Mouse (Mus musculus) c-Kit-positive CD71-positive TER-119-positive erythroid progenitor cells, embryonic 14.5 days (primary cell): ENCODE measurements around the gene Psenen.

Source experiments
- DNase-seq: peaks from one replicate; pipeline ENCODE4 v3.0.0-alpha.2; 2013; ENCODE audit warnings: low spot score

Gene Psenen

GRCm38 (mm10) chr7:30553810-30554584 lies 9.4 kb downstream of the Psenen start:
- DNase-seq = no peak

DNA sequence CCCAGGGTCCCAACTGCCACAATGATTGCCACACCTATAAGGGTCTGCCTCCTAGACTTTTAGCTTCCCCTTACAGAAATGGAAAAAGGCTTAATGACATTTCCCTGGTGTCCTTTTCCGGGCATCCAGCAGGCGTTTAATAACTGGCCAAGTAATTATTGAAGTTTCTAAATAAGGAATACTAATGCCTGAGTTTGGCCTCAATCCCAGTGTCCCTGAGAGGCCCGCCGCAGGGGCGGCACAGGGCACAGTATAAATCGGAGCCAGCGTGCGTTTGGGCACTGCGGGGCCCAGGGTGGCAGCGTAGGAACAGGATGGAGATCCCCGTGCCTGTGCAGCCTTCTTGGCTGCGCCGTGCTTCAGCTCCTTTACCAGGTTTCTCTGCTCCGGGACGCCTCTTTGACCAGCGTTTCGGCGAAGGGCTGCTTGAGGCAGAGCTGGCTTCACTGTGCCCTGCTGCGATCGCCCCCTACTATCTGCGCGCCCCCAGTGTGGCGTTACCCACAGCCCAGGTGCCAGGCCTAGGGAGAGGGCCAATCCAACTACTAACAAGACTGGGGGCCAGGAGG lies 10.3 kb downstream of the Psenen start:
- DNase-seq = no peak

DNA sequence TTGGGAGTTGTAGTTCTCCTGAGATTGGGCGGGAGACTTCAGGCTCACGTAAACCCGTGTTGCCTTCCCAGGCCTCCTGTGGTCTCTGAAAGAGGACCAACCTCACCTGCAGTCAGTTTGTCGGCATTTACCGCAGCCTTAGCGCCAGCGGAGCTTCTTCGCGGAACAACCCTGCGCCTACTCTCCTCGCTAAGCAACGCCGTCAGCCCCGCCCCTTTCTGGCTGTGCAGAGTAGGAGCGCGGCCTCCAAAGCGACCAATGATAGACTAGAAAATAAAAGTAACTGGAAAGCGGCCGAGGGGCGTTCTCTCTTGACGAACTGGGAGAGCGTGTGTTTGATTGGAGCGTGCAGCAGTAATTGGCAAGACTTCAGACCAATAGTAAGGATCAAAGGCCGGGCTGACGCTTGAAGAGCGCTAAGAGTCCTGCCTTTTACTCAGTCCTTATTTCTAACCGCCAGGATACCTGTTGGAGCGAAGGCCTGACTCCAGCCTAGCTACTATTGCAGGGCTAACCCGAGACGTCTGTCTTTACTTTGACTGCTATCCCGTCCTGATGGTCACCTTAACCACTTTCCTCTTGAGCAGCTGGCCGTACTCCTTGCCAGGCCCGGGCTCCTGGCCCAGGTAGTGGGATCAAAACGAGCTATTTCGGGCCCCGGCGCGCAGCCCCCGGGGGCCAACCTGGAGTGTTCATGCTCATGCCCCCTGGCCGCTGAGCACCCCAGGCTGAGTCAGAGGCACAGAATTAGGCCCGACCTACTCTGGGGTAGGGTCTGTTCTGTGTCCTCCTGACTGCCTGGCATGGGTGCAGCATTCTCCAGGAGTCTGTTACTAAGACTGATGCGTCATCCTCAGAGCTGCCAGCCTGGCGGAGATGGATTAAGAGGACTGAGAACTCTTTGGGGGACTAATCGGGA lies 11.1 kb downstream of the Psenen start, which contains the start of the genes Hspb6 and Proser3:
TSS of gene Hspb6 (plus strand) at position 77 of the 919 bp plus-strand sequence.
TSS of gene Proser3 (minus strand) at position 198 of the 919 bp plus-strand sequence.
- peak; percentile 99 for DNase-seq

DNA sequence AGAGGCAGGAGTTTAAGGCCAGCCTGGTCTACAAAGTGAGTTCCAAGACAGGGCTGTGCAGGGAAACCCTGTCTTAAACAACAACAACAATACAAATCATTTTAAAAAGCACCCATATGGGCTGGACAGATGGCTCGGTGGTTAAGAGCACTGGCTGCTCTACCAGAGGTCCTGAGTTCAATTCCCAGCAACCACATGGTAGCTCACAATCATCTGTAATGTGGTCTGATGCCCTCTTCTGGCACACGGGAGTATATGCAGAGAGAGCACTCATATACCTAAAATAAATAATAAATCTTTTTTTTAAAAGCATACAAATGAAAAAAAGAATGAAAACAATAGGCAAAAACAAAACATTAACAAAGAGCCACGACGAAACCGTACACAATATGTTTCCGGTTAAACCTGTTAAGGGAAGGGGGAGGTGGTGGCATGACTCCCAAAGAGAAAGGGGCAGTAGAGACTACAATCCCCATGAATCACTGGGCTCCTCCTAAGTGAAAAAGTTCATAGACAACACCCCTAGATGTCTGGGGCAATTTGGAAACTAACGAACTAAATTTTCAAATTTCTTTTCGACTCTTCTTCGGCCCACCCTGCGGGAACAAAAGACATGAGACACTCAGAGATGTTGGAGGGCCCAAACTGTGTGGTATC lies 11.9 kb downstream of the Psenen start:
- DNase-seq = no peak

DNA sequence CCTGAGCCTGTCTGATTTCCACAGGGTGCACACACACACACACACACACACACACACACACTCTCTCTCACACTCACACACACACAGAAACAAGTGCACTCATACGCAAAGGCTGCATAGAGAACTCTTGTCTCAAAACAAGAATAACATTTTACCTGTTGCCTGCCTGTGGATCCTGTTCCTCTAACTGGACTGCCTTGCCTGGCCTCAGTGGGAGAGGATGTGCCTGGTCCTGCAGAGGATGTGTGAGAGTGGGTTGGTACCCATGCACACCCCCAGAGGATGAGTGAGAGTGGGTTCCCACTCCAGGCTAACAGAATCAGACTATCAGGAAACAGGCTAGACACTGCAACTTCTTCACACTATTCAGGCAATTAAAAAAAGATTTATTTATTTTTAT lies 12.8 kb downstream of the Psenen start:
- no peak for DNase-seq

GRCm38 (mm10) chr7:30549880-30550279 lies 13.5 kb downstream of the Psenen start:
- no peak for DNase-seq

DNA sequence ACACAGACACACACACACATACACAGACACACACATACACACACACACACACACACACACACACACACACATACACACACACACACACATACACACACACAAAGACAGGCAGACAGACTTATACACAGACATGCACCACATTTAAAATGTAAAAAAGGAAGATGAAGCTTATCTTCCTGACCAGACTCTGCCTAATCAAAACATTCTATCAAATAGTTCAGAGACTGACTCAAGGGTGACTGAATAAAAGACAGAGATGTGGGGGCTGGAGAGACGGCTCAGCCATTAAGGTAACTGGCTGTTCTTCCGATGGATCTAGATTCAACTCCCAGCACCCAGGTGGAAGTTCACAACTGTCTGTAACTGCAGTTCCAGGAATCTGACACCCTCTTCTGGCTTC lies 19.1 kb downstream of the Psenen start:
- no peak for DNase-seq

DNA sequence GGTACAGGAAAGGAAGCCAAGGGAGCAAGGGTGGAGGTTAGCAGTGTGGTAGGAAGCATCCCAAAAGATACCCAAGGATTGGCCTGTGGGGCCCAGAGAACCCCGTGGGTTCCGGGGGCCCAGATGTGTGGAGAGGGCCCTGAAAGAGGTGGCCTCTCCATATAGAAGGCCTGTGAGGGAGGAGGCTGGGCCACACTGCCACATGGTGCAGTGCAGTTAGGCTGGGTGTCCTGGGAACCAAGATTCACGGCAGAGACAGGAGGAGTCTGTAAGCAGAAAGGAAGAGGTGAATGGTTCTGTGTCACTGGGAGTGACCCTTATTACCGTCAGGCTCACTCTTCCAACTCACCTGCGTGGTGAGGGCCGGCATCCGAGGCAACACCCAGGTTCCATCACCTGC lies 22.9 kb downstream of the Psenen start:
- DNase-seq = no peak

GRCm38 (mm10) chr7:30534633-30535577 lies 28.5 kb downstream of the Psenen start, which contains the start of gene Arhgap33:
Arhgap33 (minus strand) TSS chr7:30535060.
- DNase-seq = peak; percentile 99

- DNase-seq = no peak
Measured at GRCm38 (mm10) chr7:30533941-30534632, 29.3 kb downstream of the Psenen start.

DNA sequence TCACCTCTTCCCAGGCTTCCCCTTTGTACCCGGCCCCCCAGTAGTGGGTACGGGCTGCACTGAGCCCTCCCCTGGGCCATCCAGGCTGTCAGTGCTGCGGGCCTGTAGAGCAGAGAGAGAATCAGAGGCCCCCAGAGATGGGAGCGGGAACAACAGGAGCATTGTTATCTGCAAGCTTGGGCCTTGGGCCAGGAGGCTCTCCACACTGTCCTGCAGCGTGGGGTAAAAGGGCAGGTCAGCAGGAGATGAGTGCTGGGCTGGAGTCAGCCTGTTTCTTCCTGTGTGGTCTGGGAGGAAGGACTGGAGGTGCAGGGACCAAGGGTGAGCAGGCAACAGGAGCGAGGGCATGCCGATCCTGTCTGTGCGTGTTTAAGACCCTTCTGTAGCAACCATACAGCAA lies 30.5 kb downstream of the Psenen start:
- DNase-seq = no peak

DNA sequence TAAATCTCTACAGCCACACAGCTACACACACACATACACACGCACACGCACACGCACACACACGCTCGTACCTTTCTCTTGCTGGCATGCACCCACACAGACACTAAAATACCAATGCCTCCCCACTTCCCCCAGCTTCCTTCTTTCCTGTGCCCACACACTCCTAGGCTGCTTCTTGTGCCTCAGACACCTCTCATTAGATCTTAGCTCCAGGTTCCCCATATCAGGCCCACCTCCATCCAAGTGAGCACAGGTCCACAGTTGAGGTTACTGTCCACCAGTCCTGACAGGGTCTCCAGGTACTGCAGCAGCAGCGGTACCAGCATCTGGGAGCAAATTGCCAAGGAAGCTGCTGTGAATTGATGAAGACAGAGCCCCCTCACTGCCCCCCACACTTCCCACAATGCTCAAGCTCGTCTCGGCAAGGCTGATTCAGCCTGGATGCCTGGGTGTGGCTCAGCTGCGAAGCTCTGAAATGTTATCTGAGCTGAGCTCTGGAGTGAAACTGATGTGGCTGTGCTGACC lies 32.1 kb downstream of the Psenen start:
- no peak for DNase-seq

GRCm38 (mm10) chr7:30526981-30527380 lies 36.4 kb downstream of the Psenen start:
- no peak for DNase-seq

GRCm38 (mm10) chr7:30526399-30526798 lies 37.0 kb downstream of the Psenen start:
- no peak for DNase-seq

DNA sequence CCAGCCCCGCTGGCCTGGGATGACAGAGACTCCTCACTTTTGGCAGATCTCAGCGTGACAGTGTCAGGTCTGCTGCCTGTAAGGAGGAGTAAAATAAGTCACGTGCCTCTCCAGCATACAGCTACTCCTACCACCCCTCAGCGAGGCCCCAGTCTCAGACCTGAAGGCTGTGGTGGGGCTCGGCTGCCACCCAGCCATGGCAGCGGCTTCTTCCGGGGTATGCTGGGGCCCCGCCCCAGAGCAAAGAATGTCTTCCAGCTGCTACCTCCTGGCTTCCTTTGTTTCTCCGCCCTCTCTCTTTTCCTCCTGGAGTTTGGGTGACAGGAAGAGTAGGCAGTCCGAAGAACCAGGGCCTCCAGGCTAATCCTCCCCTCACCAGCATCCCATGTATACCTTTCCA lies 37.5 kb downstream of the Psenen start:
- DNase-seq = no peak

- no peak for DNase-seq
Measured at GRCm38 (mm10) chr7:30524487-30524886, 38.9 kb downstream of the Psenen start.

GRCm38 (mm10) chr7:30522871-30523270 lies 40.6 kb downstream of the Psenen start:
- no peak for DNase-seq

DNA sequence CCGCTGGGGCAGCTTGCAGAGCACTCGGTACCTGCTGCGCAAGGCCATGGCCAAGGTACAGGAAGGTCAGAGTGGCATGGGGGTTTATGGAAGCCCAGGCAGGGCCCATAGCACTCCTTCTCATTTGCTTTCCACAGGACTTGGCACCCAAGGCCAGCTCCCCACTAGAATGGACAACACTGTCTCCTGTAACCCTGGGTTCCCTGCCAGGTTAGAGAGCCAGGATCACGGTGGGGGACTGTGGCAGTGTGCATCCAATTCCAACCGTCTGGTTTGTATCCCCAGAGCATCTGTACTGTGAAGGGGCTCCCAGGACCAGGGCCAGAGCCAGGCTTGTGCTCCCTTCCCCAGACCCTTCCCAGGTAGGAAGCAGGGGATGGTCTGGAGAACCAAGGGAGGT lies 42.6 kb downstream of the Psenen start:
- no peak for DNase-seq

GRCm38 (mm10) chr7:30520396-30520795 lies 43.0 kb downstream of the Psenen start:
- DNase-seq = no peak

DNA sequence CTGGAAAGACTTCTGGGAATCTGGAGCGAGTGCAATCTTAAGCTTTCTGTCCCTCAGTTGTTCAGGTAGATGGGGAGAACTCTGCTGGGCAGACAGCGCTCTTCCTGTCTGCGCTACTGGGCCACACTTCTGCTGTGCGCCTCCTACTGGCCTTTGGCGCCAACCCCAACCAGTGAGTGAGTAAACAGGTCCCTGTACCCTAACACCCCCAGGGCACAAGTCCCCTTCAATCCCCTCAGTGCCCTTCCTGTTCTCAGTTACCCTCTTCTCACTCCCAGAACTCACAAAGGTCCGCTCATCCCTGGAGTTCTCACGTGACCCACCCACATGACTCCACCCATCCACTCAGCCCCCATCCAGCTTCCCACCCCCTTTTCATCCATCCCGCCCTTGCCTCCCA lies 45.1 kb downstream of the Psenen start:
- no peak for DNase-seq
